Mouse (Mus musculus) 416B (cell line): Measurements from ENCODE around the gene Krtap4-9.
"Not testable (repeated sequence)": the region's sequence is repeated elsewhere in the genome, so short reads cannot be mapped to it uniquely, and the experiment has no call there.

ENCODE experiments used
- DNase-seq: peaks from one replicate; pipeline ENCODE4 v3.0.0; 2011; ENCODE audit warnings: low read depth

Gene Krtap4-9

GRCm38 (mm10) chr11:99784900-99785299, at the start of gene Krtap4-9:
Gene Krtap4-9, plus strand, starts transcription at chr11:99785200.
- DNase-seq: not testable (repeated sequence)

GRCm38 (mm10) chr11:99743985-99744384, 41.0 kb upstream of the Krtap4-9 start:
- DNase-seq: no peak

GRCm38 (mm10) chr11:99758877-99759276, 26.1 kb upstream of the Krtap4-9 start:
- no peak for DNase-seq

GRCm38 (mm10) chr11:99768410-99768809, 16.6 kb upstream of the Krtap4-9 start:
- DNase-seq: peak; percentile 8

GRCm38 (mm10) chr11:99772813-99773212, 12.2 kb upstream of the Krtap4-9 start, which contains the start of gene Gm11595:
Gene Gm11595, minus strand, starts transcription at chr11:99772913.
- not testable (repeated sequence) for DNase-seq

- no peak for DNase-seq
Measured at GRCm38 (mm10) chr11:99778401-99778800, 6.6 kb upstream of the Krtap4-9 start.

GRCm38 (mm10) chr11:99780604-99781003, 4.4 kb upstream of the Krtap4-9 start, which contains the start of gene Krtap4-8:
Gene Krtap4-8, minus strand, starts transcription at chr11:99780704.
- DNase-seq: no peak

GRCm38 (mm10) chr11:99793367-99793766, 8.4 kb downstream of the Krtap4-9 start, which contains the start of gene Gm11596:
Gene Gm11596, minus strand, starts transcription at chr11:99793467.
- DNase-seq: no peak

- not testable (repeated sequence) for DNase-seq
Measured at GRCm38 (mm10) chr11:99798832-99799231, 13.8 kb downstream of the Krtap4-9 start, which contains the start of gene Gm11569. Gene Gm11569, minus strand, starts transcription at chr11:99798932.

- not testable (repeated sequence) for DNase-seq
Measured at GRCm38 (mm10) chr11:99804346-99804745, 19.3 kb downstream of the Krtap4-9 start, which contains the start of gene Gm11554. Gene Gm11554, minus strand, starts transcription at chr11:99804446.

- not testable (repeated sequence) for DNase-seq
Measured at GRCm38 (mm10) chr11:99809792-99810191, 24.8 kb downstream of the Krtap4-9 start, which contains the start of gene Krtap4-13. Gene Krtap4-13, minus strand, starts transcription at chr11:99809892.

GRCm38 (mm10) chr11:99815566-99815965, 30.6 kb downstream of the Krtap4-9 start, which contains the start of gene Gm11564:
Gene Gm11564, minus strand, starts transcription at chr11:99815666.
- not testable (repeated sequence) for DNase-seq
